Mouse (Mus musculus) NIH3T3 (cell line): ENCODE measurements around the gene Traf5.

Experiments used
- DNase-seq: peaks from one replicate; pipeline ENCODE4 v3.0.0-alpha.2; 2012; ENCODE audit warnings: low read depth

The Traf5 gene

DNA sequence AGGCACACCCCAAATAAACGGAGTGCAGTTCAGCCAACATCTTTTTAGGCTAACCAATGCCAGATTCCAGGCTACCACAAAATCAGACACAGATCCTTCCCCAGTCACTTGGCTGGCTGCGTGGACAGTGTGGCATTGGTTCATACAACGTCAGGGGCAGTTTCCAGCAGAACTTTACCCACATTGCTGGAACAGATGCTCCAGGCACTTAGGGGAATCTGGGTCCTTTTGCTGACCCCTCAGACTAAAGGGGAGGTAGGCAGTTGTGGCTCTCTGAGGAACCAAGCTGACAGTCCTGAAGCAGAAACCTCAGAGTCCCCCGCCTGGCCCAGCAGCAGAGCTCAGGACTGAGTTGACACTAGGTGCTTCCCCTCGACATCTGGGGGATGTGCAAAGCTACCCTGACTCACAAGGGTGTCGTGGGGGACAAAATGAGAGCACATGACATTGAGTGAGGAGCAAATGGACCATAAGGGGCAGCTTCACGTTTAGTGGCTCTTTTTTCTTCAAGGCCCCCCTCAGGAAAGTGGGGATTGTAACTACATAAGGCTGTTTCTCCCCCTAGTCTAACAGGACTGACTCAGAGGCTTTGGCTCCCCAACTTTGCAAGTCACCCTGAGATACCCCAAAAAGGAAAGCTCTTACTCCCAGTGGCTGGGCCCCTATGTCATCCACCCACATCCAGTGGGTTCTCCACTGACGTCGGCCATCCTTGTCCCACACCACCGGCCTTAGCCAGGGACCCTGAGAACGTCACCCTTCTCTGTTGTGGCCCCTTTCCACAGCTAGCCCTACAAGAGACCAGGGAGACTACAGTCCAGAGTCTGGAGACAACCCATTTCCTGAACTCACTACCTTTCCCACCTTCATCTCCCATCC, 1.4 kb downstream of the Traf5 start:
- no peak for DNase-seq

DNA sequence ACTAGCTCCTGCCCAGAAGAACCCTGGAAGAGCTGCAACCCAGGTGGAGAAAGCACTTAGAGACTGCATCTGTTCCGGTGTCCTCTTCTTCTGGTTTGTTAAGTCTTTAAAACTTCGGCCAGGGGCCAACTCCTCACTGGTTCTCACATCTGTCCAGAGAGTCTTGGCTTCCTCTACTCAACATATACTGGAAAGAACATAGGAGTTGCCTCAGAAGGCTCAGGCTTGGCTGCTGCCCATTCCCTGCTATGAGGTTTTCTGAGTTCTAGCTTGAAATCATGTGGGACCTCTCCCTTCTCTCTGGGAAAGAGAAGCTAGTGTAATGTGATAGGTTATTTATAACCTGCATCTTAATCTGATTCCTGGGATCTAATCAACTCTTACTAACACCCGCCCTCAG, 2.1 kb downstream of the Traf5 start:
- peak; percentile 84 for DNase-seq

DNA sequence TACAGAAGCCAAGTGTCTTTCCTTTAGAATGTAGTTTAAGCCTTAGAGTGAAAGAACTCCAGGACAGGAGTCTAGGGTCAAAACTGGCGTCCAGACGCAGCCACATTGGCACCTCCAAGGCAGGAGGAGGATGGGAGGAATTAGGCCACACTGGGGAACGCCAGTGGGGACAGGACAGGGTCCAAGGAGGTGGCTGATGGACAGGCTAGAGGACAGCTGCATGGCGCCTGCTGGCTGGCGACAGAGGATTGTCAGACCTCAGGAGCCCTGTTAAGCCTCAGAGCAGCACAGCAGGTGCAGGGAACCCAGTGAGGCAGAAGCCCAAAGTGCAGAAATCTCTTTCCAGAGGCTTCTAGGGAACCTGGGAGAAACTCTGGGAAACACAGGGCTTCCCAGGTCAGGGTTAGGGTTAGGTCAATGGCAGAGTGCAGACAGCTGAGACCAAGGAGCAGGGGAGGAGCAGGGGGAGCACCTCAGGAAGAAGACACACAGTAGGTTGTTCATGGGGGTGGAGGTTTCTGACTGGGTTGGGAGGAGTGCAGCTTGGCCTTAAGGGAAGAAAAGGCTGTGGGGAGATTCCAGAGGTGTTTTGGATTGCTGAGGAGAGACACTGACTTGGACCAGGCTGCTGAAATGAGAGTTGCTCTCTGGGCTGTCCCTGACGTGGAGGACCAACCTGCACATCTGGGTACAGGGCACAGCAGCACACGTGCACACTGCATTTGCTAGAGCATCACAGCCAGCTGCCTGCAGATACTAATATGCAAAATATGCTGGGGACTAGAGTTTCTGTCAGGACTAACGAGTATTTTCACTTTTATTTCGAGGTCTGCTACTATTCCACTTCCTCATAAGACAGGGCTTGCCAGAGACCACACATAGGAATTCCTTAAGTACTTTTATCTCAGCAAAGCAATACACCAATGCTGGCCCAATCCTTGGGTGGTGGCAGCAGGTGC, 2.9 kb downstream of the Traf5 start:
- DNase-seq: no peak

DNA sequence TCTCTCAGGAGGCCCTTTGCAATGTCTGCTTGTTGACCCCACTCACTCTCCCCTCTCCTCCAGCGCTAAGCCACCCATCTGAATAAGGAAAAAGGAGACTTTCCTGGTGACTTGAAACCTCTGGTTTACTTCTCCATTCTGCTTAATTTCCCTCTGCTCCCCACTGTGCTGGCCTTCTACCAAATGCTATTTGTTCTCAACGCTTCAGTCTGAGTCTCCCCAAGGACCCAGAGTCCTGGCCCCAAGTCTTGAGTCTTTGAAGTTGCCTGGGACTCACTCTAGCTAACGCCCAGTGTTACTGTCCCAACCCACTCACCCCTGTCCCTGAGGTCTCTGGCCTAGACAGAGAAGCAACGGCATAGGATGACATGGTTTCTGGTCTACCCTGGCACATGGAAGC, 4.3 kb downstream of the Traf5 start:
- no peak for DNase-seq

DNA sequence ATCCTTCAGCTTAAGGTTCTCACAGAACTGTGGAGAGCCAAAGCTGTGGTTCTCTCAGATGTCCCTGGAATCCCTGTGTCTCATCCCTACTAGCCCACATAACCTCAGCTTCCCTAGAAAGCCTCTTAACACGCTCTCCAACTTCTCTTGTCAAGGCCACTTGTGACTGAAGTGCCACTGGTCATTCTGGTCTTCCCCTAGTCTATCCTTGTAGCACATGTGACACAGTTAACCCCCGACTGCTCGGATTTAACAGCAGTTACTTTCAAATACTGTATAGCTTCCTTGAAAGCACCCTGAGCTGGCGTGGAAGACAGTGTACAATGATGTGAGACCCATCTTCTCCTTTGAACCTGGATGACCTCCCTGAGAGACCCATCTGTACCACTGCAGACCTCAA, 5.3 kb downstream of the Traf5 start:
- no peak for DNase-seq

DNA sequence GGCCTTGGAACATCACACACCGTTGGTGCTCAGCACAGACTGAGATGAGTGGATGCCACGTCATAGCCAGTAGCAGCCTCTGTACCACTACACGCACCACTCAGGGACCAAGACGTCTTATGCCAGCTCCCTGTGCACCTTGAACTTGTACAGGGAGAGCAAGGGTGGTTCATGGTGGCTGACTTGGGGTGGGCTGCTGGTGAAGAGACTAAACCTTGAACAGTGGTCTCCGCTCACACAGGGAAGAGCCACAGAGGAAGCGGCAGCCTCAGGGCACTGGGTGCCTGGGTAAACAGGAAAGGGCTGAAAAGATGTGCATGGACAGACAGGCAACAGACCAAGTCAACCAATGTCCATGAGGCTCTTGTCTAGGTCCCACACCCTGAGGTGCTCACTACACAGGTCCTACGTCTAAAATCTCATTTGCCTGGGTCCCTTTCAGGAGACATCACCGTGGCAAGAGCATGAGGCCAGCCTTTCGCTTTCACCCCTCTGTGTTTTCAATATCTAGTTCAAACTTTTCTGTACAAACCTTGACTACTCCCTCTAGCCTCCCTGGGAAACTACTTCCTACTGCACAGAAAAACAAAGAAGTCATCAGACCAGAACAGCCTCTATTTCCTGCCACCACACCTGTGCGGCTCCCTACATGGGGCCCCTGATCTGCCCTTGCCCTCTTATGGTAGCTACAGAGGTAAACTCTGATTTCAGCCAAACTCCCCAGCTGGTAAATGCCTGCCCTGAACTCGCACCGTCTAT, 5.9 kb downstream of the Traf5 start:
- no peak for DNase-seq

DNA sequence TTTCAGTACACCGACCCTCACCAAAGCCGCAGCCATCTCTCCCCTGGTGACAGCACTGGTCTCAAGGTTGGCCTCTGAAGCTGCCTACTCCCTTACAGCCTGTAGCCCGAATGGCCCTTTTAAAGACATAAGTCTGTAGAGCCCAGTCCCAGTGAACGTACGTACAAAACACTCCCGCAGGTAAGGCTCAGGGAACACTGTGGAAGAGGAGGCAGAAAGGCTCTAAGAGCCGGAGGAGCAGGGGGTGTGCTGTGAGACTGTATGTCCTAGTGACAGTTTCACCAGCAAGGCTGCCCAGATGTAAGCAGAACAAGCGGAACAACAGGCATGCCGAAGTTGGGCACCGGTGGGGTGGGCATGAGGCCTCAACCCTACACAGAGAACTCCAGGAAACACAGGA, 7.1 kb downstream of the Traf5 start:
- DNase-seq: no peak

DNA sequence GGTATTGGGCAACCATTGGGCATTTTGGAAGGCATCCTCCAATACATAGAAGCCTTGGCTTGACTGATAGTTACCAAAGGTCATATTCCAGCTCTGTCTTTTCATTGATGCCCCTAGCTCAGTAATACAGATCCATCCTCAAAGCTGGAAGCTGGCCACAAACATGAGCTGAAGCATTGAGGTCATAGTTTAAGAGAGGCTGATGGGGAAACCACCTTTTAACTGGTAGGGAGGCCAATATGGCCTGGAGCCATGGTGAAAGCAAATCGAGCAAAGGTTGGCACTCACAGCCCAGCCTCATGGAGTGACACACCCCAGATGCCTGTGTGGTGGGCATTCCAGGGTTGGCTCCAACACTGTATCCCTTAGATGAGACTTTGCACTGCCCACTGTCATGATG, 9.7 kb downstream of the Traf5 start:
- DNase-seq: no peak

DNA sequence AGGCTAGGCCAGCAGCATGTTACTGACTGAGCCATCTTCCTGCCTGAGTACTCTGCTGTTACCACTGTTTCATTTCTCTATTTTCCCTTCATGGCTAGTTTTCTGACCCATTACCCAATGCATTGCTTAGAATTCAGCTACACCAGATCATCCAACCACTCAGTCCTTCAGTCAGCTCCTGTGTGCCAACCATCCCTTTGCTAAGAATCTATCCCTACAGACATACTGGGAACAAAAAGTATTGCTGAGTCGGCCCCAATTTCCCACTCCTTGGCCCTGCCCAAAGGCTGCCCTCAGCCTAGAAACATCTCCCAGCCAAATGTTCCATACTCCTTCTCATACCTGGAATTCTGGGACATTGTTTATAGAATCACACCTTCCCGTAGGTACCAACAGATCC, 11.2 kb downstream of the Traf5 start:
- no peak for DNase-seq

DNA sequence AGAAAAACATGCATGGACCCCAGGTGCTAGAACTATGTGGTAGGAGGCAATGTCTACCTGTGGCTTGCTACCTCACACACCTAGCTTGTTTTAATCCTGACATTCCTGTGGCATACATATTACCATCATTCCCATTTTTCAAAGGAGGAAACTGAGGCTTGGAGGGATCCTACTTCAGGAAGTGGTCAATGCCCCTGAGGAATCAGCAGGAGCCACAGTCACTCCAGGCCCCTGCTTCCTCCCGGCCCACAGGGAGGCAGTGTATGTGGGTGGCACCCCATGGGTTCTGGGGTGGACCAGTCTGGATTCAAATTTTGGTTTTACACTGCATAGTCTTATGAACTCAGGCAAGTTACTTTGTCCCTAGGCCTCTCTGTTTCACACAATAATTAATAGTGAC, 13.2 kb downstream of the Traf5 start:
- DNase-seq: no peak

DNA sequence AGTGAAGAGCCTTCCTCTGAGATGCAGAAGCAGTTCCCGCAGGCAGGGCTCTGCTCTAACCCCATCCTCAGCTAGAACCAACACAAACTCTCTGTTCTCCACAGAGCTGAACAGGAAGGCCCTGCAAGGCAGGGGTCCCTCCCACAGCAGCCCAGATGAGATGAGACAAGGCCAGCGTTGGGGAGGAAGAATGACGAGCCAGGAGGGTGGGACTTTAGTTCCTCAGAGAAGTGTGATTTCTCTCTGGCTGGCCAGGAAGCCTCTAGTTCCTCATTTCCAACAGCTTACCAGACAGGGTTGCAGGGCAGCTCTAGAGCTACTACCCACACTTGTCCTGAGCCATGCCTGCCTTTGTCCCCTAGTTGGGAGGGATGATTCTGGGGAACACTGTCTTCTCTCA, 14.0 kb downstream of the Traf5 start:
- no peak for DNase-seq

DNA sequence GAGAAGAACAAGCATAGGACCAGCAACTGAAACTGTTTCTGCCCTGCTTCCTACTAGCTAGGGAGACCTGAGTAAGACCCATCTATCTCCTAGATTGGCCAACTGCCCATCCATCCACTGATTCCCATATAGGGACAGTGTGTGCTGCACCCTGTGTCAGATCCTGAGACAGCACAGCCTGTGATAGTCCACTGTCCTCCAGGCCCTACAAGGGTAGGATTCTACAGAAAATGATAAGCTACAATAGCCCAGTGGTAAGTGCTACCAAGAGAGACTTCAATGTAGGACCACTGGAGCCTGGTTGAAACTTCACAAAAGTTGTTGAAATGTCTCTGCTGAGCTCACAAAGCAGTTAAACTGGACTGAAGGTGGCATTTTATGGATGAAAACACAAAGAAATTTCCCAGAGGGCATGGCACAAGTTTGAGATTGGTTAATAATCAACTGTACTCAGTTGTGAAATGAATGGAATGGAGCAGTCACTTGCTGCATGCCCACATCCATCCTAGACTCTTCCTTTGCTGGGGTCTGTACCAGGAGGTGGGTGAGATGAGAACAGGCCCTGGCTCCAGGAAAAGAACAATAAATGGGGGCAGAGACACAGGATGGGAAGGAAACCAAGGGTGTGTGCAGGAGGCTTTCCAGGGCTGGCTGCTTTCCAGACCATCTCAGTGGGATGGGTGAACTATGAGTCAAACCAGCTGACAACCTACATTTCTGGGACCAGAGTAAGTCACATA, 15.4 kb downstream of the Traf5 start:
- DNase-seq: peak; percentile 76

DNA sequence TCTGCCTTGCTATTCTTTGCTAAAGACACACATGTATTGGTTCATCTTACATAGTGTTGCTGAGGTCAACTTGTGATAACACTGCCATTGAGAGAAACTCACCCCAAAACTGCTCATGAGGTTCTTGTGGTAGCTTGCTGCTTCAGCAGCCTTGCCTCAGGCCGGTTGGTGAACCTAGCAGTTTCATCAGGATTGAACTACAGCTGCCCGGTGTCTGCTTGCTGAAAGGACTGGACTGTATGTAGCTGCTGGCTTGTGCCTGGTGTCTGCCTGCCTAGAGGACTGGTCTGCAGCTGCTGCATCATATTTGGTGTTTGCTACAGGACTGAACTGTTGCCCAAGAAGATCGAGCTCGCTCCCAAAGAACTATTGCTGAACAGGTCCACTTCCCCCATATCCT, 16.3 kb downstream of the Traf5 start:
- DNase-seq: no peak

DNA sequence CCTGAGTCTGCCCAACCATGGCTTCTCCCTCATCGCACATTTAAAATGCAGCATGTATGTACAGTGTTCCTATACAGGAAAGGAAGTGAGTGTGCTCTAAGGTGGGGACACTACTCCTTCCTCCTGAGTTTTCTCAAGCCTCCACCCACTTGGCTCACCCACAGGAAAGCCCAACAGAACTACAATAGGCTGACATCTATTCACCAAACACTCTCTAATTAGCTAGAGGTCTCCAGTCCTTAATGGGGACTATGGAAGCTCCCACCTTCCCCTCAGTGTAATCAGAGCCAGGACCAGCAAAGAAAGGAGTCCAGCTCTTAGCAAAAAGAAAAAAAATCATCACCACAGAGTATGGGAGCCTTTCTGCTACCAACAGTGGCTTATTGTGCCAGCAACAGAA, 17.5 kb downstream of the Traf5 start:
- DNase-seq: no peak

DNA sequence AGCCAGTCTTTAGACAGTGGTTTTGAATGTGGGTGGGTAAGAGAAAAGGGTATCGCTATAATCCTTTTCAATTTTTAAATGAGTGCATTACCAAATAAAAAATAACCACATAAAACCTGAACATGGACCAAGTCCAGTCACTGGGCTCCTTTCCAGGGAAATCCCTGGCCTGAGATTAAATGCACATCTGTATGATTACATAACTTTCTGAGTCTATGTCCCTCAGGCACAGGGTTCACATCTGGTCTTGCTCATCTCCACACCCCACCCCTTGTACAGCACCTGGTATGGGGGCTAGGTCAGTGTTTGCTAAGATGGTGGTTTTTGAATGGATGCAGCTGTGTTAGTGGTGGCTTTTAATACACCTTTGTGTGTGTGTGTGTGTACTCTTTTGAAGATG, 19.9 kb downstream of the Traf5 start:
- peak; percentile 93 for DNase-seq

DNA sequence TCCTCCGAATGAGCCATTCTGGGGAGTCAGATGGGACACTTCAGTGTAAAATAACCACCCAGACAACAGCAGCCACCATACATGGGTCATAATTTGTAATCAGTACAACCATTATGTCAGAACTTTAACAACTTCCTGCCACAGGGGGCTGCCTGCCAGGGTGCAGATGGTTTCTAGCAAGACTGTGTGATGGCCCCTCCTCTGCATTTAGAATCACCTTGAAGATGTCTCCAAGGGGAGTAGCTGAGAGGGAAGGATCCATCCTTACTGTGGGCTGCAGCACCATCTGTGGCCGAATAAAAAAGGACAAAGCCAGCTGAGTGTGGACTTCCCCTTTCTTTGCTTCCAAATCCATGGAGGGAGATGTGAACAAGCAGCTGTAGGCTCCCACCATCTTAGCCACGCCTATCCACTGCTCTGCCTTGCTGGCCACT, 21.7 kb downstream of the Traf5 start:
- peak; percentile 43 for DNase-seq

DNA sequence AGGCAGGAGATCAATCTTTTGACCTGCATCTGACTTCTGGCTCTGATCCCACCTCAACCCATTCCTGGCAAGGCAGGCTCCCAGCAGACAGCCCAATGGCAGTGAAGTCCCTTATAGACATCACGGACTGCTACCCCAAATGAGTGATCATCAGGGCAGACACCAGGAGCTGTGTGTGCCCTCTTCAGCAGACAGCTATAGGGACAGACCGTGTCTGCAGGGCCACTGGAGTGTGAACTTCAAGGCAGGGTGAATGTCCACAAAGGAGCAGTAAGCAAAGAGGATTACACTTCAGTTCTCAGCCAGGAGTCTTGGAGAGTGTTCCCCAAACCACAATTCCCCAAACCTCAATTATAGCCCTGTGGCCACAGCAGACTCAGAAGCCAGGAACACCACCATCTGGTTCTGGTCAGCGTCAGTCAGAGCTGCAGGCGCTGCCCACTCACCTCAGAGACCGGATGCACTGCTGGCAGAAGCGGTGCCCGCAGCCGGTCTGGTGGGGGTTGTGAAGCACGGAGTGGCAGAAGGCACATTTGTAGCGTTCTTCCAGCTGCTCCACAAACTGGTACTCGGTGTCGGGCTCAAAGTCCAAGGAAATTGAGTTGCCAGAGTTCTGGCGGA, 22.3 kb downstream of the Traf5 start:
- peak; percentile 79 for DNase-seq

DNA sequence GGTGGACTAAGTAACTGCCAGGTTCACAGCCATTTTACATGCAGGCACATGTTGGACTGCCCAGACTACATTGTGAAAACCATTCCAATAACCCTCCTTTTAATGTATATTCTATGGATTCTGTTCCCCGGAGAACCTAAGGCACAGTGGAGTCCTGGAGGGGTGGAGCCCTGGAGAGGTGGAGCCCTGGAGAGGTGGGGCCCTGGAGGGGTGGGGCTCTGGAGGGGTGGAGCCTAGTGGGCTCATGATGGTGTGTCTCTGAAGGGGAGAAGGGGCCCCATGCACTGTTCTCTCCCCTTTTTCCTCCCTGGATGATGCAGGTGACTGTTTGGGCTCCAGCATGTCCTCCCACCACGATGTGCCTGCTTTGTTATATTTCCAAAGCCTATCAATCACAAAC, 24.2 kb downstream of the Traf5 start:
- no peak for DNase-seq

DNA sequence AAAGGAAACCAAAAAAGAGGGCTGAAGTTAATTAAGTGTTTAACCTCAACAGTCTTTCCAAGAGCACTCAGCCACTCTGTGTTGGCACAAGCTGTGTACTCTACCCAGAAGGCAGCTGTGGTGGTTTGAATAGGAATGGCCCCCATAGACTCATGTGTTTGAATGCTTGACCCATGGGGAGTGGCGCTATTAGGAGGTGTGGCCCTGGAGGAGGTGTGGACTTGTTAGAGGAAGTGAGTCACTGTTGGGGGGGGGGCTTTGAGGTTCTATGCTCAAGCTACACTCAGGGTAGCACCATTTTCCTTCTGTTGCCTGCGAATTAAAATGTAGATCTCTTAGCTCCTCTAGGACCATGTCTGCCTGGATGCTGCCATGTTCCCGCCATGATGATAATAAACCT, 25.4 kb downstream of the Traf5 start:
- DNase-seq: no peak

DNA sequence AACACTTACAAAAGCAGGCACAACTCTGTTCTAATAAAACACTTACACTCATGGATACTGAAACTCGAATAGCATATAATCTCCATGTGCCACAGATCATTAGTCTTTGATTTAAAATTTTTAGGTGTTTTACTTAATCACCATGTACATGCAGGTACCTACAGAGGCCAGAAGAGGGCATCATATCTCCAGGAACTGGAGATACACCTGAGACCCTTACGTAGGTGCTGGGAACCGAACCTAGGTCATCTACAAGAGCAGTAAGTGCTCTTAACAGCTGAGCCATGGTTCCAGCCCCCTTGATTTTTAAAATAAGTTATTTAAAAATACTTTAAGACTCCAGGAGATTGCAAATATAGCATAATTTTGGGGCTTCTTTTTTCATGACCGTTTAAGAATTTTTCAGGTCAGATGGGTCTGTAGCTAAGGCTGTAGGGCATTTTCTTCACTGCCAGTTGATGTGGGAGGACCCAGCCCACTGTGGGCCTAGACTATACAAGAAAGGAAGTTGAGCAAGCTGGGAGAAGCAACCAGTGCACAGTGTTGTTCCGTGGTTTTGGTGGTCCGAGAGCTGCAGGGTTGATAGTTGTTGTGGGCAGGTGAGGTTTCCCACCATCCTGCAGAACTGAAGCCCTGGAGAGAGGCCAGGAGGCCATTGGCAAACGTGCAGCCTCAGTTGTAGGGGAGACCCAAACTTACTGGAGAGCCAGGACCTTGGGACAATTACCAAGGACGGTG, 29.0 kb downstream of the Traf5 start:
- DNase-seq: no peak
